Mouse (Mus musculus): ENCODE measurements around the gene Vsx1. TPM values are rescaled to one million over a fixed set of nuclear protein-coding genes. Genes with fewer than 3 reads are reported as not detected.

The Vsx1 gene
- polyA plus RNA-seq, 1 experiment = 0.57 TPM

- no peaks in the 10 kb centered on the region for H3K36me3 ChIP-seq (ENCODE audit: control insufficient read depth, insufficient read depth, low read length, poor library complexity, severe bottlenecking)
- H3K4me3 ChIP-seq (ENCODE audit: low read depth, low read length) = no peak overlapping the region
- peaks cover 8% of the 10 kb centered on the region; the same call in 1 of the 2 replicates for H3K9me3 ChIP-seq (replicated peaks; ENCODE audit: control insufficient read depth, insufficient read depth, low read length, poor library complexity, severe bottlenecking)
- TF ChIP-seq EP300 (IDR thresholded peaks at IDR 0.05; ENCODE audit: insufficient read depth, low read depth, low read length) = no peak
- no peak for TF ChIP-seq POLR2A (IDR thresholded peaks at IDR 0.05; ENCODE audit: insufficient read depth, low read length)
- TF ChIP-seq CTCF (IDR thresholded peaks at IDR 0.05; ENCODE audit: low read depth, low read length) = no peak
- no peak overlapping the region for H3K27ac ChIP-seq (ENCODE audit: insufficient read depth, low read length)
- H3K9ac ChIP-seq (ENCODE audit: low read depth, poor library complexity, severe bottlenecking) = no peak overlapping the region
- peaks cover 10% of the 10 kb centered on the region for H3K4me1 ChIP-seq (ENCODE audit: control insufficient read depth, insufficient read depth, low read length)
- H3K27me3 ChIP-seq (ENCODE audit: control insufficient read depth, insufficient read depth, low read length, poor library complexity, severe bottlenecking) = no peaks in the 10 kb centered on the region
Observed at GRCm38 (mm10) chr2:150654814-150655213, 34.3 kb downstream of the Vsx1 start.

- Histone ChIP-seq H3K9ac (ENCODE audit: low read depth, poor library complexity, severe bottlenecking) (no peak overlapping the region), H3K4me1 (ENCODE audit: control insufficient read depth, insufficient read depth, low read length) (peaks cover 11% of the 10 kb centered on the region), H3K27me3 (ENCODE audit: control insufficient read depth, insufficient read depth, low read length, poor library complexity, severe bottlenecking) (no peaks in the 10 kb centered on the region), H3K36me3 (ENCODE audit: control insufficient read depth, insufficient read depth, low read length, poor library complexity, severe bottlenecking) (no peaks in the 10 kb centered on the region), H3K4me3 (ENCODE audit: low read depth, low read length) (no peak overlapping the region), H3K9me3 (replicated peaks; ENCODE audit: control insufficient read depth, insufficient read depth, low read length, poor library complexity, severe bottlenecking) (no peaks in the 10 kb centered on the region), H3K27ac (ENCODE audit: insufficient read depth, low read length) (no peak overlapping the region)
- no peak for TF ChIP-seq CTCF (IDR thresholded peaks at IDR 0.05; ENCODE audit: low read depth, low read length)
- TF ChIP-seq EP300 (IDR thresholded peaks at IDR 0.05; ENCODE audit: insufficient read depth, low read depth, low read length) = no peak
- no peak for TF ChIP-seq POLR2A (IDR thresholded peaks at IDR 0.05; ENCODE audit: insufficient read depth, low read length)
Observed at GRCm38 (mm10) chr2:150651366-150651765, 37.8 kb downstream of the Vsx1 start.

GRCm38 (mm10) chr2:150650511-150651074 lies 38.6 kb downstream of the Vsx1 start:
- peak; percentile 89 for TF ChIP-seq EP300 (IDR thresholded peaks at IDR 0.05; ENCODE audit: insufficient read depth, low read depth, low read length)
- no peak for TF ChIP-seq POLR2A (IDR thresholded peaks at IDR 0.05; ENCODE audit: insufficient read depth, low read length)
- H3K4me1 ChIP-seq (ENCODE audit: control insufficient read depth, insufficient read depth, low read length) = peaks cover 11% of the 10 kb centered on the region
- H3K9me3 ChIP-seq (replicated peaks; ENCODE audit: control insufficient read depth, insufficient read depth, low read length, poor library complexity, severe bottlenecking) = no peaks in the 10 kb centered on the region
- H3K4me3 ChIP-seq (ENCODE audit: low read depth, low read length) = no peak overlapping the region
- H3K9ac ChIP-seq (ENCODE audit: low read depth, poor library complexity, severe bottlenecking) = no peak overlapping the region
- H3K36me3 ChIP-seq (ENCODE audit: control insufficient read depth, insufficient read depth, low read length, poor library complexity, severe bottlenecking) = no peaks in the 10 kb centered on the region
- no peak overlapping the region for H3K27ac ChIP-seq (ENCODE audit: insufficient read depth, low read length)
- no peaks in the 10 kb centered on the region for H3K27me3 ChIP-seq (ENCODE audit: control insufficient read depth, insufficient read depth, low read length, poor library complexity, severe bottlenecking)

GRCm38 (mm10) chr2:150648300-150648895 lies 40.8 kb downstream of the Vsx1 start:
- Histone ChIP-seq H3K9me3 (replicated peaks; ENCODE audit: control insufficient read depth, insufficient read depth, low read length, poor library complexity, severe bottlenecking) (no peaks in the 10 kb centered on the region), H3K9ac (ENCODE audit: low read depth, poor library complexity, severe bottlenecking) (no peak overlapping the region), H3K27me3 (ENCODE audit: control insufficient read depth, insufficient read depth, low read length, poor library complexity, severe bottlenecking) (no peaks in the 10 kb centered on the region), H3K4me3 (ENCODE audit: low read depth, low read length) (no peak overlapping the region), H3K27ac (ENCODE audit: insufficient read depth, low read length) (no peak overlapping the region), H3K4me1 (ENCODE audit: control insufficient read depth, insufficient read depth, low read length) (peaks cover 11% of the 10 kb centered on the region), H3K36me3 (ENCODE audit: control insufficient read depth, insufficient read depth, low read length, poor library complexity, severe bottlenecking) (no peaks in the 10 kb centered on the region)
- no peak for TF ChIP-seq POLR2A (IDR thresholded peaks at IDR 0.05; ENCODE audit: insufficient read depth, low read length)
- no peak for TF ChIP-seq EP300 (IDR thresholded peaks at IDR 0.05; ENCODE audit: insufficient read depth, low read depth, low read length)

- Histone ChIP-seq H3K36me3 (ENCODE audit: control insufficient read depth, insufficient read depth, low read length, poor library complexity, severe bottlenecking) (no peaks in the 10 kb centered on the region), H3K27ac (ENCODE audit: insufficient read depth, low read length) (no peak overlapping the region), H3K4me1 (ENCODE audit: control insufficient read depth, insufficient read depth, low read length) (peaks cover 11% of the 10 kb centered on the region), H3K9ac (ENCODE audit: low read depth, poor library complexity, severe bottlenecking) (no peak overlapping the region), H3K4me3 (ENCODE audit: low read depth, low read length) (no peak overlapping the region), H3K27me3 (ENCODE audit: control insufficient read depth, insufficient read depth, low read length, poor library complexity, severe bottlenecking) (no peaks in the 10 kb centered on the region), H3K9me3 (replicated peaks; ENCODE audit: control insufficient read depth, insufficient read depth, low read length, poor library complexity, severe bottlenecking) (no peaks in the 10 kb centered on the region)
- no peak for TF ChIP-seq POLR2A (IDR thresholded peaks at IDR 0.05; ENCODE audit: insufficient read depth, low read length)
- no peak for TF ChIP-seq CTCF (IDR thresholded peaks at IDR 0.05; ENCODE audit: low read depth, low read length)
- no peak for TF ChIP-seq EP300 (IDR thresholded peaks at IDR 0.05; ENCODE audit: insufficient read depth, low read depth, low read length)
Observed at GRCm38 (mm10) chr2:150647681-150648299, 41.4 kb downstream of the Vsx1 start.

Measured in ES-Bruce4 (cell line).